Mouse (Mus musculus) limb, embryonic 10.5 days (tissue): ENCODE data around the gene Osbpl2. TPM values are rescaled to one million over a fixed set of nuclear protein-coding genes. Genes with fewer than 3 reads are reported as not detected.

Source experiments
- DNase-seq: peaks from one replicate; pipeline ENCODE4 v3.0.0-alpha.2; 2017; ENCODE audit warnings: low spot score
- H3K27ac ChIP-seq: fragments of 300-500 bp; sonication (generic); 2 replicates; pipeline ENCODE4 v1.5.1; 2016; ENCODE audit warnings: mild to moderate bottlenecking
- H3K27me3 ChIP-seq: fragments of 300-500 bp; sonication (generic); 2 replicates; pipeline ENCODE4 v1.6.1; 2016; ENCODE audit warnings: low read depth, mild to moderate bottlenecking; ENCODE audit not compliant: poor library complexity, severe bottlenecking
- H3K36me3 ChIP-seq: fragments of 300-500 bp; sonication (generic); 2 replicates; pipeline ENCODE4 v1.6.1; 2016; ENCODE audit warnings: mild to moderate bottlenecking, moderate library complexity
- H3K4me1 ChIP-seq: fragments of 300-500 bp; sonication (generic); 2 replicates; pipeline ENCODE4 v1.6.1; 2016
- H3K4me3 ChIP-seq: fragments of 300-500 bp; sonication (generic); 2 replicates; pipeline ENCODE4 v1.5.1; 2016; ENCODE audit warnings: mild to moderate bottlenecking, moderate library complexity
- H3K9me3 ChIP-seq: fragments of 300-500 bp; sonication (generic); replicated peaks from 2 replicates; pipeline ENCODE4 v1.6.1; 2016; ENCODE audit warnings: mild to moderate bottlenecking
- WGBS: fragments of 180-500 bp; shearing (Covaris S2); methylation state at CpG from one replicate; pipeline ENCODE4 v1.1.7; 2016; 5-methylcytosine and 5-hydroxymethylcytosine counted together
- polyA plus RNA-seq: library from polyadenylated mRNA; unstranded; fragments of >200 nt; fragmentation: Nextera tagmentation; extraction: Ambion mirVana; gene quantifications from 2 replicates; pipeline ENCODE4 v1.2.1, GENCODE M21; 2016

The Osbpl2 gene
- polyA plus RNA-seq, 1 experiment from 2014 or later, result 25.6 TPM

DNA sequence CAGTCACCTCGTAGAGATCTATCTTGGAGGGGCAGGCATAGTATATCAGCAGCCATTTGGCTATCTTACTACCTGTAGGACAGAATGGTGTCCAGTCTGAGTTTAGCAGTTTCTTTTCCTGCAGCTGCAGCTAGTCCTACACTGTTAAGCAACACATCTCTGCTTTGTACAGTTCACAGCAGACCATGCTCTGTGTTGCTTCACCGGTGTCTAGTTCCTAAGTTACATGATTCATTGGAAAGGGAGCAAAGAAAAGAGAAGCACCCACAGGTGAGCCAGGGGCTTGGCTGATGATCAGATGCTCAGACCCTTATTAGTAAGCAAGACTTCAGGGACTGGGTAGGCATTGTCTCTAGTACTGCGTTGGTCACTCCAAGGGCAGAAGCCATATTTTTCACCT lies 14.8 kb downstream of the Osbpl2 start:
- Histone ChIP-seq H3K4me1 (no peaks in the 10 kb centered on the region), H3K4me3 (no peak overlapping the region), H3K27me3 (no peaks in the 10 kb centered on the region), H3K36me3 (peaks cover 8% of the 10 kb centered on the region), H3K27ac (no peak overlapping the region), H3K9me3 (no peaks in the 10 kb centered on the region)
- no peak for DNase-seq
- 80% methylated on average over 3 of the region's 3 CpGs for WGBS

DNA sequence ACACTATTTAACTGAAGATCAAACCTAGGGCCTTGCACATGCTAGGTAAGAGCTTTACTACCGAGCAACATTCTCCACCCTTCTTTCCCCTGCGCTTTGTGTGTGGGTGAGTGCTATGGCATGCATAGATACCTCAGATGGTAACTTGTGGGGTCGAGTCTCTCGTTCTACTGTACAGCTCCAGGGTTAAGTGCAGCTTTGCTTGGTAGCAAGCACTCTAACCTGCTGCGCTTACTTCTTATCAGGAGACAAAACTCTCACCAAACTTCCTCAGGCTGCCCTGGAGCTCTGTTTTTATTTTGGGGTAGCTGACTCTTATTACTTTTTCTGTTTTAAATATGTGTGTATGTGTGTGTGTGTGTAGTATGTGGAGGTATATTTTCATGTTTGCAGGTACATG lies 16.3 kb downstream of the Osbpl2 start:
- Histone ChIP-seq H3K36me3 (peaks cover 8% of the 10 kb centered on the region), H3K27ac (no peak overlapping the region), H3K9me3 (no peaks in the 10 kb centered on the region), H3K4me1 (no peaks in the 10 kb centered on the region), H3K4me3 (no peak overlapping the region), H3K27me3 (no peaks in the 10 kb centered on the region)
- 88% methylated on average over 5 of the region's 5 CpGs for whole genome bisulfite sequencing
- DNase-seq, result no peak

GRCm38 (mm10) chr2:180146091-180146490 lies 27.0 kb downstream of the Osbpl2 start:
- H3K36me3 ChIP-seq, result peaks cover 41% of the 10 kb centered on the region
- no peaks in the 10 kb centered on the region for H3K4me1 ChIP-seq
- H3K27me3 ChIP-seq, result no peaks in the 10 kb centered on the region
- DNase-seq, result no peak
- 92% methylated on average over 2 of the region's 2 CpGs for WGBS
- H3K9me3 ChIP-seq, result no peaks in the 10 kb centered on the region
- H3K4me3 ChIP-seq, result no peak overlapping the region
- H3K27ac ChIP-seq, result no peak overlapping the region

GRCm38 (mm10) chr2:180147379-180147778 lies 28.3 kb downstream of the Osbpl2 start:
- WGBS, result 91% methylated on average over 6 of the region's 6 CpGs
- peaks cover 42% of the 10 kb centered on the region for H3K36me3 ChIP-seq
- H3K4me1 ChIP-seq, result no peaks in the 10 kb centered on the region
- no peak overlapping the region for H3K27ac ChIP-seq
- H3K9me3 ChIP-seq, result no peaks in the 10 kb centered on the region
- H3K27me3 ChIP-seq, result no peaks in the 10 kb centered on the region
- no peak overlapping the region for H3K4me3 ChIP-seq
- no peak for DNase-seq

- no peak overlapping the region for H3K4me3 ChIP-seq
- no peak for DNase-seq
- H3K9me3 ChIP-seq, result no peaks in the 10 kb centered on the region
- H3K4me1 ChIP-seq, result no peaks in the 10 kb centered on the region
- no peaks in the 10 kb centered on the region for H3K27me3 ChIP-seq
- WGBS, result 89% methylated on average over 9 of the region's 9 CpGs
- peaks cover 45% of the 10 kb centered on the region for H3K36me3 ChIP-seq
- H3K27ac ChIP-seq, result no peak overlapping the region
These were observed 29.4 kb downstream of the Osbpl2 start for GRCm38 (mm10) chr2:180148551-180148950.

DNA sequence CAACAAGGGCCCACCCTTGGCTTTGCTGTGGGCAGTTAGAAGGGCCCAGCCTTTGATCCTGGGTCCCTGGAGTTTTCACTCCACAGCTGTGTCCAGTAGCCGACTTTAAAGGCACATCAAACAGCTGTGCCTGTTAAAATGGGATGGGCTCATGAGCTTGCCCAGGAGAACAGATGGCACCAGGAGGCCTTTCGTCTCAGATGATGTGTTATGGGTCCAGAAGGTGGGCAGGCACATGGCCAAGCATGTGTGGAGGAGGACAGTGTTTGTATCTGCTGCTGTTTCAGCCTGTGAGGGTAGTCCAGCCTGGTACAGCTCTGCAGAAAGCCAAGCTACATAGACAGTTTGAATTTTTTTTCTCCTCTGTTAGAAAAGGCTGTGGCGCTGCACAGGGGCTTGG lies 35.7 kb downstream of the Osbpl2 start:
- Histone ChIP-seq H3K36me3 (peaks cover 54% of the 10 kb centered on the region), H3K4me1 (no peaks in the 10 kb centered on the region), H3K27ac (no peak overlapping the region), H3K27me3 (no peaks in the 10 kb centered on the region), H3K9me3 (no peaks in the 10 kb centered on the region), H3K4me3 (no peak overlapping the region)
- DNase-seq, result no peak
- 67% methylated on average over 3 of the region's 3 CpGs for WGBS

GRCm38 (mm10) chr2:180158627-180159026 lies 39.5 kb downstream of the Osbpl2 start:
- WGBS, result 89% methylated on average over 3 of the region's 3 CpGs
- no peaks in the 10 kb centered on the region for H3K9me3 ChIP-seq
- H3K27ac ChIP-seq, result no peak overlapping the region
- no peak overlapping the region for H3K4me3 ChIP-seq
- DNase-seq, result no peak
- peaks cover 47% of the 10 kb centered on the region for H3K36me3 ChIP-seq
- 0 out of 2 replicates have a peak, but pooled peaks cover 4% of the 10 kb centered on the region for H3K4me1 ChIP-seq
- H3K27me3 ChIP-seq, result no peaks in the 10 kb centered on the region

DNA sequence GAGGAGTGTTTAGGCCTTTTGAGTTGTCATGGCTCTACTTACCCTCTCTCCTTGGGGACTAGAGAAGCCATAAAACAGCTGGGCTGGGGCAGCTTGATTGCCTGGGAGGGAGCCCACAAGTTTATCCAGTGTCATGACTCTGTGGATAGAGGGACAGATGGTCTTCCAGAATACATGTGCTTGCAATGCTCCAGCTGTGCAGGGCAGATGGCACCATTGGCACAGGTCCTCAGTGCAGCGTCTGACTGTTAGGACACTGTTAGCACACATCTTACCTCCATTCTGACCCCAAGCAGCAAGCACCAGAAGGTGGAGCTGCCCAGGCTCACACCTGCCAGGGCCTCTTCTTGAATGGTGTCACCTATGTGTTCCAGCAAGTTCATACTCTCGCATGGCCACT lies 46.7 kb downstream of the Osbpl2 start:
- Histone ChIP-seq H3K9me3 (no peaks in the 10 kb centered on the region), H3K4me3 (no peak overlapping the region), H3K27ac (no peak overlapping the region), H3K4me1 (peaks cover 8% of the 10 kb centered on the region; the same call in 1 of the 2 replicates), H3K36me3 (peaks cover 7% of the 10 kb centered on the region), H3K27me3 (no peaks in the 10 kb centered on the region)
- no peak for DNase-seq
- 89% methylated on average over 2 of the region's 2 CpGs for WGBS

- whole genome bisulfite sequencing, result 85% methylated on average over 2 of the region's 2 CpGs
These were observed 47.8 kb downstream of the Osbpl2 start for GRCm38 (mm10) chr2:180166869-180167268.

DNA sequence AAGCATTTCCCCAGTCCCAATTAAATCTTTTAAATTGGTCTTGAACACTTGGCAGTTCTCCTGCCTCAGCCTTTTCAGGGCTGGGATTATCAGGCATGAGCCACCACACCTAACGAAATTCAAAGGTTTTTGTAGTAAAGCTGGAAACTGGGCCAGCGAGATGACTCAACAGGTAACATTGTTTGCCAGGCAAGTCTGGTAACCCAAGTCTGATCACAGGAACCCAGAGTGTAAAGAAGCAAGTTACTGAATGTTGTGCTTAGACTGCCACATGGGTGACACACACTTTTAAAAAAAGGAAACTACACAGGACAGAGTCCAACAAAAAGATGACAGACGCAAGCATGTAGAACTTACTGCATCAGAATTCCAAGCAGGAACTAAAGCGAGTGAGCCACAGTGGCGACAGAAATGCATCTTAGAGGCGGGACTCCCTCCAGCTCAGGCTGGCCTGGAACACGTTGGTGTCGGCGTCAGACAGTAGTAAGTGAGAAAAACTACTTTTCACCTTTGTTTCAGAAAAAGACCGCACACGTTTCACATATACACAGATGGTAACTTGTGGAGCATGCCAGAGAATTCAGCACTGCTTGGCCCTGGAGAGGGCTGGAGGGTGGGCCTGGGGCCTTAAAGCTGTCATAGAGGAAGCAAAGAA lies 51.2 kb downstream of the Osbpl2 start:
- peaks cover 27% of the 10 kb centered on the region for H3K36me3 ChIP-seq
- H3K4me1 ChIP-seq, result peaks cover 23% of the 10 kb centered on the region
- H3K27ac ChIP-seq, result peak overlapping the region; percentile 95
- no peak for DNase-seq
- H3K9me3 ChIP-seq, result no peaks in the 10 kb centered on the region
- H3K27me3 ChIP-seq, result no peaks in the 10 kb centered on the region
- WGBS, result 88% methylated on average over 11 of the region's 11 CpGs
- peak overlapping the region; percentile 97 for H3K4me3 ChIP-seq

More at GRCm38 (mm10) chr2:180166869-180167268, 47.8 kb downstream of the Osbpl2 start:
- Histone ChIP-seq H3K36me3 (no peaks in the 10 kb centered on the region; the same call in 1 of the 2 replicates), H3K4me3 (no peak overlapping the region), H3K4me1 (peaks cover 10% of the 10 kb centered on the region; the same call in 1 of the 2 replicates), H3K27me3 (no peaks in the 10 kb centered on the region), H3K9me3 (no peaks in the 10 kb centered on the region), H3K27ac (no peak overlapping the region)
- DNase-seq, result no peak

DNA sequence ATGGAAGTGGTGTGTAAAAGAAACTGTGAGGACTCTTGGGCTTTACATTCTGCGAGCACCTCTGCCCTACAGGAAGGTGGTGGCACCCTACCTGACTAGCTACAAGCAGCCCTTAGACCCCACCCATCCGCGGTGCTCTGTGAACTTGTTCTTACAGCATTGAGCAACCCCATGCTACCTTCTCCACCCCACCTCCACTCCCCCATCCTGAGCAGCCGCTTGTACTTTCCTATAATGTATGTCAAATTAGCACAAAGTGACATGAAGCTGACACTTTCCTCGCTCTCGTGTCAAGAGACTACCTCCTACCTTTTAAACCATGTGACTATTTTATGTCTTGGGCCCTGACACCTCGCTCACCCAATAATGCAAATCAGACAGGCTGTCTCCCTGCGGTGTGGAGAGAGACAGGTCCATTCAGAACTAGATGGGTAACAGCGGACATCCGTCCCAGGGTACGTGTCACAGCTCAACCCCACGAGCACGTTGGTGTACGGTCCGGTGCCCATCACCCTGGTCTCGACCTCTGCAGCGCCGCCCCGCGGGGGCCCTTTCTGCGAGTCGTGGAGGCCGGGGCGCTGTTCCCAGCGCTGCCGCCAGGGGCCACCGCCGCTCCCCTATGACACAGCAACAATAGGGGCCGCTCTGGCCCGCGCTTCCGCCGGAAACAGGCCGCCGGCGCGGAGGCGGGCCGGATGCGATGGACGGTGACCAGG lies 51.9 kb downstream of the Osbpl2 start, which contains the start of gene Adrm1:
TSS of gene Adrm1 (plus strand) at position 680 of the 716 bp plus-strand sequence.
- Histone ChIP-seq H3K27me3 (no peaks in the 10 kb centered on the region), H3K4me1 (peaks cover 23% of the 10 kb centered on the region), H3K4me3 (peak within 1 kb of the TSS; percentile 97), H3K9me3 (no peaks in the 10 kb centered on the region), H3K27ac (peak within 1 kb of the TSS; percentile 95), H3K36me3 (peaks cover 34% of the 10 kb centered on the region)
- 4% methylated on average over 41 of the region's 41 CpGs for WGBS
- DNase-seq, result peak; percentile 99

DNA sequence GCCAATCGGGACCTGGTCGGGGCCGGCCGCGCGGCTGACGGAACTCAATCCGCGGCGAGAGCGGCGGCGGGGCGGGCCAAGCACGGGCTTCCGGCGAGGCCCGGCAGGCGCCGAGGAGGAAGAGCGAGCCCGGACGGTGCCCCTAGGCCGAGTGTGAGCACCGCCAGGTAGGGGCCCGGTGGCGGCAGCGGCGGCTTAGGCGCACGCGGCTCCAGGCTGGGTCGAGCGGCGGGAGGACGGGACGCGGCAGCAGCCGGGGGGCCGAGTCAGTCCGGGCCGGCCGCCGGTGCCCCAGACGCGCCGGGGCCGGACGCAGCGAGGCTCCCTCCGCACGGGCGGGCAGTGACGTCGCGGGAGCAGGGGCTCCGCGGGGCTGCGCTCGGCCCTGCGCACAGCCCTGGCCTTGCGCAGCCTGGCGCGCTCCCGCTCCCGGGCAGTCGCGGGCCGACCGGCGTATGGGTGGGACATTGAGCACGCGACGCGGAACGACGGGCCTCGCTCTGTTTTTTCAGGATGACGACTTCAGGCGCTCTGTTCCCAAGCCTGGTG lies 52.5 kb downstream of the Osbpl2 start:
- H3K4me1 ChIP-seq, result peaks cover 23% of the 10 kb centered on the region
- no peaks in the 10 kb centered on the region for H3K9me3 ChIP-seq
- H3K4me3 ChIP-seq, result peak overlapping the region; percentile 97
- under 1% methylated on average over 64 of the region's 80 CpGs for WGBS
- peaks cover 39% of the 10 kb centered on the region for H3K36me3 ChIP-seq
- H3K27me3 ChIP-seq, result no peaks in the 10 kb centered on the region
- no peak for DNase-seq
- H3K27ac ChIP-seq, result peak overlapping the region; percentile 95

DNA sequence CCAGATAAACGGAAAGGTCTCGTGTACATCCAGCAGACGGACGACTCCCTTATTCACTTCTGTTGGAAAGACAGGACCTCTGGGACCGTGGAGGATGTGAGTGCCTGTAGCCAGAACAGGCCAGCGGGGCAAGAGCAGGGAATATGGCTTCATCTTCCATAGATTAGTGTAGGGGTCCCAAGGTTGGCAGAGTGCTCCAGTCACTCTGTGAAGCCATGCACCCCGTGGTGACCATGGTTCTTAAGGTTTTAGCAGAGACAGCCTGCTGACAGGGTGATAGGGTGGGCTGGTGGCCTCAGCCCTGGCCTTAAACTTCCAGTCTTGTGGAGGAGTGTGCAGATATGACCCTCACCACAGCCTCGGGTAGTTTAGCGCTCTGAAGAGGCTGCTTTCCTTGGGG lies 53.0 kb downstream of the Osbpl2 start:
- H3K27me3 ChIP-seq, result no peaks in the 10 kb centered on the region
- DNase-seq, result no peak
- 11% methylated on average over 9 of the region's 9 CpGs for WGBS
- H3K9me3 ChIP-seq, result no peaks in the 10 kb centered on the region
- peaks cover 23% of the 10 kb centered on the region for H3K4me1 ChIP-seq
- H3K27ac ChIP-seq, result peak overlapping the region; percentile 95
- H3K36me3 ChIP-seq, result peaks cover 45% of the 10 kb centered on the region
- H3K4me3 ChIP-seq, result peak overlapping the region; percentile 97
